8 mouse cellular contexts compared by ENCODE assay signal in genomic region chr10:80797186-80798149, GRCm38 (mm10). TPM values are rescaled to one million over a fixed set of nuclear protein-coding genes. Genes with fewer than 3 reads are reported as not detected.
DNase-seq lines count a peak whose midpoint lies in the region; ATAC-seq and TF ChIP-seq lines count a peak whose summit lies in the region.

No protein-coding gene starts in this region.

- intact Hi-C loops in gastrocnemius, postnatal 14 days (cut with DNase I; ENCODE audit: low total_unique reads), result no loop called here

- H3K27ac ChIP-seq in heart, embryonic 14.5 days (replicated peaks in 1 of 2; ENCODE audit: control insufficient read depth in 1 of 2, insufficient read depth in 1 of 2, low read depth in 2 of 2, low read length in 2 of 2), result peak overlapping the region; percentile 93 to 97
- H3K27ac ChIP-seq in ES-E14 (ENCODE audit: insufficient read depth, low read depth, low read length, poor library complexity, severe bottlenecking), result peak overlapping the region; percentile 96
- peak overlapping the region; percentile 96 for H3K27ac ChIP-seq in forebrain, embryonic 11.5 days (ENCODE audit: low read depth, low read length)
- peak overlapping the region; percentile 98 for H3K27ac ChIP-seq in limb, embryonic 13.5 days
- H3K27ac ChIP-seq in neural tube, embryonic 13.5 days (replicated peaks), result peak overlapping the region; percentile 93

- WGBS in heart, embryonic 14.5 days, result 4% methylated on average over 48 of the region's 59 CpGs
- 4% methylated on average over 58 of the region's 59 CpGs for WGBS in forebrain, embryonic 11.5 days
- WGBS in limb, embryonic 13.5 days, result 2% methylated on average over 59 of the region's 59 CpGs
- 3% methylated on average over 58 of the region's 59 CpGs for WGBS in neural tube, embryonic 13.5 days

- H3K27me3 ChIP-seq in heart, embryonic 14.5 days (ENCODE audit: control insufficient read depth, insufficient read depth, low read length), result no peaks in the 10 kb centered on the region
- H3K27me3 ChIP-seq in forebrain, embryonic 11.5 days (ENCODE audit: control insufficient read depth, insufficient read depth, low read length), result no peaks in the 10 kb centered on the region
- no peaks in the 10 kb centered on the region for H3K27me3 ChIP-seq in limb, embryonic 13.5 days
- H3K27me3 ChIP-seq in neural tube, embryonic 13.5 days, result no peaks in the 10 kb centered on the region

- no peak for DNase-seq in heart, adult 11 months
- DNase-seq in ES-E14 (ENCODE audit: low read depth, low spot score), result no peak
- DNase-seq in forebrain, embryonic 11.5 days (ENCODE audit: low spot score), result no peak
- no peak for DNase-seq in adrenal gland, postnatal 10 days
- no peak for DNase-seq in gastrocnemius, postnatal 14 days

- peak overlapping the region; percentile 94 for H3K9ac ChIP-seq in heart, embryonic 14.5 days (ENCODE audit: low read length)
- peak overlapping the region; percentile 99 for H3K9ac ChIP-seq in ES-E14 (ENCODE audit: insufficient read depth, low read depth, low read length, poor library complexity, severe bottlenecking)
- peak overlapping the region; percentile 97 for H3K9ac ChIP-seq in forebrain, embryonic 11.5 days (ENCODE audit: low read length)
- peak overlapping the region; percentile 99 for H3K9ac ChIP-seq in limb, embryonic 13.5 days
- peak overlapping the region; percentile 89 for H3K9ac ChIP-seq in neural tube, embryonic 13.5 days

- H3K4me3 ChIP-seq in heart, embryonic 14.5 days (ENCODE audit: control insufficient read depth in 1 of 2, insufficient read depth in 1 of 2, low read depth in 1 of 2, low read length in 2 of 2), result peak overlapping the region; percentile 69 to 84
- peak overlapping the region; percentile 80 to 91 for H3K4me3 ChIP-seq in ES-E14 (ENCODE audit: insufficient read depth in 1 of 2, low read depth in 1 of 2, low read length in 2 of 2, poor library complexity in 1 of 2, severe bottlenecking in 1 of 2)
- peak overlapping the region; percentile 93 for H3K4me3 ChIP-seq in forebrain, embryonic 11.5 days (ENCODE audit: low read depth, low read length)
- peak overlapping the region; percentile 89 for H3K4me3 ChIP-seq in limb, embryonic 13.5 days
- peak overlapping the region; percentile 79 for H3K4me3 ChIP-seq in neural tube, embryonic 13.5 days

- H3K9me3 ChIP-seq in heart, embryonic 14.5 days (ENCODE audit: control insufficient read depth, low read length), result no peaks in the 10 kb centered on the region
- H3K9me3 ChIP-seq in ES-E14 (ENCODE audit: control insufficient read depth, insufficient read depth, low read depth, low read length), result no peaks in the 10 kb centered on the region
- H3K9me3 ChIP-seq in forebrain, embryonic 11.5 days (ENCODE audit: control insufficient read depth, low read length), result no peaks in the 10 kb centered on the region
- no peaks in the 10 kb centered on the region for H3K9me3 ChIP-seq in limb, embryonic 13.5 days
- no peaks in the 10 kb centered on the region for H3K9me3 ChIP-seq in neural tube, embryonic 13.5 days

- ATAC-seq in heart, embryonic 14.5 days (ENCODE audit: insufficient number of reproducible peaks, insufficient read depth, low FRiP score, low read depth), result peak; percentile 52
- peak; percentile 74 for ATAC-seq in forebrain, embryonic 11.5 days (replicated peaks; ENCODE audit: low FRiP score)
- peak; percentile 57 for ATAC-seq in limb, embryonic 13.5 days (ENCODE audit: low FRiP score, low read depth)
- ATAC-seq in neural tube, embryonic 13.5 days (ENCODE audit: low read depth), result peak; percentile 79

- H3K4me1 ChIP-seq in heart, embryonic 14.5 days (ENCODE audit: control insufficient read depth in 2 of 2, insufficient read depth in 2 of 2, low read length in 2 of 2), result peaks cover 2 to 16% of the 10 kb centered on the region in 2 experiments; a peak in 3 of 4 replicates
- H3K4me1 ChIP-seq in ES-E14 (ENCODE audit: control insufficient read depth in 2 of 2, insufficient read depth in 2 of 2, low read length in 2 of 2, poor library complexity in 1 of 2), result peaks cover 0 to 20% of the 10 kb centered on the region in 2 experiments; a peak in 1 of 4 replicates
- H3K4me1 ChIP-seq in forebrain, embryonic 11.5 days (replicated peaks; ENCODE audit: control insufficient read depth, insufficient read depth, low read length), result peaks cover 17% of the 10 kb centered on the region; the same call in 1 of the 2 replicates
- peaks cover 27% of the 10 kb centered on the region for H3K4me1 ChIP-seq in limb, embryonic 13.5 days
- H3K4me1 ChIP-seq in neural tube, embryonic 13.5 days (replicated peaks), result peaks cover 43% of the 10 kb centered on the region

- peak overlapping the region; percentile 92 for H3K4me2 ChIP-seq in heart, embryonic 14.5 days (ENCODE audit: low read length)
- peak overlapping the region; percentile 96 for H3K4me2 ChIP-seq in forebrain, embryonic 11.5 days (ENCODE audit: low read depth, low read length, severe bottlenecking)
- H3K4me2 ChIP-seq in limb, embryonic 13.5 days (replicated peaks), result peak overlapping the region; percentile 92
- peak overlapping the region; percentile 97 for H3K4me2 ChIP-seq in neural tube, embryonic 13.5 days

- in situ Hi-C loops in ES-E14 (cut with MboI; ENCODE audit: low sequenced_read_pairs in 2 of 2, unreplicated experiment in 2 of 2), result no loop called here

- peaks cover 67% of the 10 kb centered on the region for H3K36me3 ChIP-seq in heart, embryonic 14.5 days (ENCODE audit: control insufficient read depth, insufficient read depth, low read length)
- H3K36me3 ChIP-seq in ES-E14 (ENCODE audit: control insufficient read depth, insufficient read depth, low read length, poor library complexity, severe bottlenecking), result peaks cover 56% of the 10 kb centered on the region
- peaks cover 13% of the 10 kb centered on the region; the same call in 1 of the 2 replicates for H3K36me3 ChIP-seq in forebrain, embryonic 11.5 days (ENCODE audit: control insufficient read depth, insufficient read depth, low read length)
- peaks cover 68% of the 10 kb centered on the region for H3K36me3 ChIP-seq in limb, embryonic 13.5 days
- H3K36me3 ChIP-seq in neural tube, embryonic 13.5 days, result peaks cover 64% of the 10 kb centered on the region

TF ChIP-seq in ES-E14, 5 proteins besides CTCF, POLR2A, EP300 and RAD21:
- no peak for TF ChIP-seq HCFC1 (IDR thresholded peaks at IDR 0.05; ENCODE audit: borderline replicate concordance, insufficient read depth, low read length)
- TF ChIP-seq ZC3H11A (IDR thresholded peaks at IDR 0.05; ENCODE audit: borderline replicate concordance, low read depth, low read length), result no peak
- TF ChIP-seq CHD2 (IDR thresholded peaks at IDR 0.05; ENCODE audit: low read depth, low read length), result no peak
- TF ChIP-seq MAFK (IDR thresholded peaks at IDR 0.05; ENCODE audit: insufficient read depth, low read depth, low read length), result no peak
- TF ChIP-seq ZNF384 (IDR thresholded peaks at IDR 0.05; ENCODE audit: low read depth, low read length), result no peak
TF ChIP-seq in ES-E14: peak in this region for 0.

RNA-seq across cellular contexts. Expression of gene Sf3a2, which starts 0.5 kb away (rescaled TPM):
- polyA plus RNA-seq in heart, embryonic 14.5 days (2014; fragmentation: Nextera tagmentation; extraction: Ambion mirVana), result 49.2 and 51.0 TPM in 2 replicates
- 31.4 and 39.6 TPM in 2 replicates for total RNA-seq in ES-E14 (2012; rRNA removed)
- polyA plus RNA-seq in forebrain, embryonic 11.5 days (2014; fragmentation: Nextera tagmentation; extraction: Ambion mirVana), result 116 and 119 TPM in 2 replicates
- 73.0 and 77.4 TPM in 2 replicates for polyA plus RNA-seq in limb, embryonic 13.5 days (2015; fragmentation: Nextera tagmentation; extraction: Ambion mirVana)
- polyA plus RNA-seq in neural tube, embryonic 13.5 days (2015; fragmentation: Nextera tagmentation; extraction: Ambion mirVana), result 67.5 and 71.0 TPM in 2 replicates
- total RNA-seq in adrenal gland, postnatal 10 days (2021), result 10 to 100 TPM; 45.2 to 50.5 TPM
- total RNA-seq in gastrocnemius, postnatal 14 days (2021), result 10 to 100 TPM; 23.6 to 30.0 TPM

RNA-seq across cellular contexts. Expression of gene Plekhj1, which starts 1.0 kb away (rescaled TPM):
- 71.1 and 75.4 TPM in 2 replicates for polyA plus RNA-seq in heart, embryonic 14.5 days (2014; fragmentation: Nextera tagmentation; extraction: Ambion mirVana)
- 77.2 and 87.1 TPM in 2 replicates for total RNA-seq in ES-E14 (2012; rRNA removed)
- polyA plus RNA-seq in forebrain, embryonic 11.5 days (2014; fragmentation: Nextera tagmentation; extraction: Ambion mirVana), result 160 and 163 TPM in 2 replicates
- polyA plus RNA-seq in limb, embryonic 13.5 days (2015; fragmentation: Nextera tagmentation; extraction: Ambion mirVana), result 127 and 128 TPM in 2 replicates
- polyA plus RNA-seq in neural tube, embryonic 13.5 days (2015; fragmentation: Nextera tagmentation; extraction: Ambion mirVana), result 128 and 137 TPM in 2 replicates
- 10 to 100 TPM; 50.0 to 63.2 TPM for total RNA-seq in adrenal gland, postnatal 10 days (2021)
- 10 to 100 TPM; 21.4 to 23.1 TPM for total RNA-seq in gastrocnemius, postnatal 14 days (2021)

RNA-seq across cellular contexts. Expression of gene Amh, which starts 7.6 kb away (rescaled TPM):
- polyA plus RNA-seq in heart, embryonic 14.5 days (2014; fragmentation: Nextera tagmentation; extraction: Ambion mirVana), result 0.12 TPM in 1 of 2 replicates, not detected in the other
- total RNA-seq in ES-E14 (2012; rRNA removed), result 1.0 and 1.9 TPM in 2 replicates
- 0.15 and 0.16 TPM in 2 replicates for polyA plus RNA-seq in forebrain, embryonic 11.5 days (2014; fragmentation: Nextera tagmentation; extraction: Ambion mirVana)
- not detected in 2 replicates for polyA plus RNA-seq in limb, embryonic 13.5 days (2015; fragmentation: Nextera tagmentation; extraction: Ambion mirVana)
- 0.11 TPM in 1 of 2 replicates, not detected in the other for polyA plus RNA-seq in neural tube, embryonic 13.5 days (2015; fragmentation: Nextera tagmentation; extraction: Ambion mirVana)
- total RNA-seq in adrenal gland, postnatal 10 days (2021), result under 1 TPM; 0.57 to 0.79 TPM
- total RNA-seq in gastrocnemius, postnatal 14 days (2021), result under 1 TPM in 1 of 2 experiments, not detected in 1; 0.25 TPM

RNA-seq across cellular contexts. Expression of gene Jsrp1, which starts 15.8 kb away (rescaled TPM):
- 5.5 and 5.6 TPM in 2 replicates for polyA plus RNA-seq in heart, embryonic 14.5 days (2014; fragmentation: Nextera tagmentation; extraction: Ambion mirVana)
- 0.67 and 1.0 TPM in 2 replicates for total RNA-seq in ES-E14 (2012; rRNA removed)
- 0.47 and 0.59 TPM in 2 replicates for polyA plus RNA-seq in forebrain, embryonic 11.5 days (2014; fragmentation: Nextera tagmentation; extraction: Ambion mirVana)
- polyA plus RNA-seq in limb, embryonic 13.5 days (2015; fragmentation: Nextera tagmentation; extraction: Ambion mirVana), result 4.5 and 5.2 TPM in 2 replicates
- polyA plus RNA-seq in neural tube, embryonic 13.5 days (2015; fragmentation: Nextera tagmentation; extraction: Ambion mirVana), result 0.76 and 1.1 TPM in 2 replicates
- 10 to 100 TPM in 1 of 2 experiments, 1 to 10 TPM in 1; 9.8 to 24.0 TPM for total RNA-seq in adrenal gland, postnatal 10 days (2021)
- 100 to 1,000 TPM; 345 to 379 TPM for total RNA-seq in gastrocnemius, postnatal 14 days (2021)

RNA-seq across cellular contexts. Expression of gene Oaz1, which starts 29.0 kb away (rescaled TPM):
- polyA plus RNA-seq in heart, embryonic 14.5 days (2014; fragmentation: Nextera tagmentation; extraction: Ambion mirVana), result 2,025 and 2,172 TPM in 2 replicates
- 823 and 1,116 TPM in 2 replicates for total RNA-seq in ES-E14 (2012; rRNA removed)
- 1,775 and 1,994 TPM in 2 replicates for polyA plus RNA-seq in forebrain, embryonic 11.5 days (2014; fragmentation: Nextera tagmentation; extraction: Ambion mirVana)
- 1,885 and 1,910 TPM in 2 replicates for polyA plus RNA-seq in limb, embryonic 13.5 days (2015; fragmentation: Nextera tagmentation; extraction: Ambion mirVana)
- polyA plus RNA-seq in neural tube, embryonic 13.5 days (2015; fragmentation: Nextera tagmentation; extraction: Ambion mirVana), result 1,173 and 1,183 TPM in 2 replicates
- 100 to 1,000 TPM; 700 to 820 TPM for total RNA-seq in adrenal gland, postnatal 10 days (2021)
- 100 to 1,000 TPM; 787 to 812 TPM for total RNA-seq in gastrocnemius, postnatal 14 days (2021)
